Mouse (Mus musculus): ENCODE data around the gene Rtn1. TPM values are rescaled to one million over a fixed set of nuclear protein-coding genes. Genes with fewer than 3 reads are reported as not detected.

The Rtn1 gene
- polyA plus RNA-seq, 1 experiment from 2014 or later = 117 TPM

- H3K27ac ChIP-seq (replicated peaks) = peak overlapping the region; percentile 86
- H3K27me3 ChIP-seq (ENCODE audit: low read depth, poor library complexity, severe bottlenecking) = peaks cover 47% of the 10 kb centered on the region
- H3K36me3 ChIP-seq = no peaks in the 10 kb centered on the region
- DNase-seq (ENCODE audit: low spot score) = peak; percentile 32
- 5% methylated on average over 11 of the region's 11 CpGs for WGBS
- peak overlapping the region; percentile 88 for H3K4me3 ChIP-seq
- no peaks in the 10 kb centered on the region for H3K9me3 ChIP-seq (replicated peaks)
- peaks cover 35% of the 10 kb centered on the region for H3K4me1 ChIP-seq
Observed at GRCm38 (mm10) chr12:72407146-72407545, 1.7 kb downstream of the Rtn1 start.

- H3K36me3 ChIP-seq = no peaks in the 10 kb centered on the region
- H3K9me3 ChIP-seq (replicated peaks) = no peaks in the 10 kb centered on the region
- peaks cover 35% of the 10 kb centered on the region for H3K27me3 ChIP-seq (ENCODE audit: low read depth, poor library complexity, severe bottlenecking)
- 49% methylated on average over 4 of the region's 5 CpGs for WGBS
- no peak overlapping the region for H3K27ac ChIP-seq (replicated peaks)
- H3K4me3 ChIP-seq = no peak overlapping the region
- no peak for DNase-seq (ENCODE audit: low spot score)
- peaks cover 35% of the 10 kb centered on the region for H3K4me1 ChIP-seq
Observed at GRCm38 (mm10) chr12:72405031-72405430, 3.8 kb downstream of the Rtn1 start.

DNA sequence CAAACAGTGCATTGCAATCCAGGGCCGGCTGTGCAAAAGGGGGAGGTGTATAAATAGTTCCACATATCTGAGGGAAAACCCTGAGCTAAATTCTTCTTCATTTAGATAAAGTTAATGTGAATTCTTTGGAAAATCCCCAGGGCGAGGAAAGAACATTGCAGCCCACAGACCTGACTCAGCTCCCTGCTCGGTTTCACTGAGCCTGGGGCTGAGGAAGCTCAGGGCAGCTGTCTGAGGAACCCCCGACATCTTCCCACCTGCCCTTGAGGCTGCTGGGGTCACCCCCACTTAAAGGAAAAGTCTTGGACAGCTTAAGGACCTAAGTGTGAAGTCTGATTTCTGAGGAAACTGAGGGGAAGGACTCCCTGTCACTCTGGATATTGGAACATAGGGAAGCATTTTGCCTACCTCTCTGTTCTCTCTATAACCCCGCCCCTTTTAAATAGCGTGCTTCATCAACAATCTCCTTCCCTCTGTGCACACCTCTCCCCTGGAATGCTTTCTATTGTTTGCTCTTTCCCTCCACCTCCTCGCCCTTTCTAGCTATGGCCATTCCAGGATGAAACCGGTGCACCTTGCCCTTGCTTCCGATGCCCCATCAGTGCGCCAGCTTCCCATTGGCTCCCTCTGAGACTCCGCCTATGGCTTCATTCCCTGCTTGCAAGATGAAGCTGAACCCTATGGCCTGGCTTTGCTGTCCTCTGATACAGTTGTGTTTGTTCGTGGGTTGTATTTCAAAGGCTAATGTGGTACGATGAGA, 15.6 kb downstream of the Rtn1 start:
- no peak for DNase-seq (ENCODE audit: low spot score)
- H3K4me1 ChIP-seq = peaks cover 11% of the 10 kb centered on the region; the same call in 1 of the 2 replicates
- H3K4me3 ChIP-seq = no peak overlapping the region
- no peaks in the 10 kb centered on the region for H3K27me3 ChIP-seq (ENCODE audit: low read depth, poor library complexity, severe bottlenecking)
- H3K9me3 ChIP-seq (replicated peaks) = no peaks in the 10 kb centered on the region
- no peaks in the 10 kb centered on the region for H3K36me3 ChIP-seq
- no peak overlapping the region for H3K27ac ChIP-seq (replicated peaks)
- WGBS = 61% methylated on average over 13 of the region's 13 CpGs

- no peak overlapping the region for H3K27ac ChIP-seq (replicated peaks)
- no peak overlapping the region for H3K4me3 ChIP-seq
- H3K4me1 ChIP-seq = peaks cover 5% of the 10 kb centered on the region; the same call in 1 of the 2 replicates
- no peaks in the 10 kb centered on the region for H3K27me3 ChIP-seq (ENCODE audit: low read depth, poor library complexity, severe bottlenecking)
- 83% methylated on average over 2 of the region's 2 CpGs for WGBS
- H3K9me3 ChIP-seq (replicated peaks) = no peaks in the 10 kb centered on the region
- no peaks in the 10 kb centered on the region for H3K36me3 ChIP-seq
- DNase-seq (ENCODE audit: low spot score) = no peak
Observed at GRCm38 (mm10) chr12:72390346-72390745, 18.5 kb downstream of the Rtn1 start.

DNA sequence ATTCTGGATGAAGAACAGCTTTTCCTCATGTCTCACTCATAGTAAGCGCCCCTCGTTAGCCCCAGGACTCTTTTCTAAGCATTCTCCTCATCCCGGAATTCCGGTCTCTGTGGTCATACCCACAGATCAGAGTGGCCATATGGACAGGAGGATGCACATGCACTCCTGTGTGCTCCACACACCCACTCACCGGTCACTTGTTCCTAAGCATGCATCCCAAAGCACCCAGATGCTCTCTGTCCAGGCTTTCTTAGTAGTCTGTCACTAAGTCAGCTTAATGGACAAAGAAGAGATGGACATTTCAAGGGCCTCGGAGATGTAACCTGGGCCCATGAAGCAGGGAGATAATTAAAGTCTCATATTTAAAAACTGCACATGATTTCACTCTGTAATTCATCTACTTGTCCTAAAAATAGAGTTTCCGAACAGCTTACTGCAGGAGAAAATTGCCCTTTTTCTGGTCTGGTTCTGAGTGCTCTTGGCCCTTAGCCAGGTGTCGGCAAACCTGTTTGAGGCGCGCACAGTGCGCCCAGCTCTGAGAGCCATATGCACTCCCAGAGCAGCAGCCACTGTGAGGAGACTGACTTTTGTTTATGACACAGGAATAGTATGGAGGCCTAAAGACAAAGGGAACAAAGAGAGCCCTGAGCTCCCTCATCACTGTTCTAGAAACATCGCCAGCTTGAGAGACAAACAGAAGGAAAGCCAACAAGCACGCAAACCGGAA, 19.3 kb downstream of the Rtn1 start:
- DNase-seq (ENCODE audit: low spot score) = no peak
- Histone ChIP-seq H3K36me3 (no peaks in the 10 kb centered on the region), H3K4me1 (peaks cover 5% of the 10 kb centered on the region; the same call in 1 of the 2 replicates), H3K27me3 (ENCODE audit: low read depth, poor library complexity, severe bottlenecking) (no peaks in the 10 kb centered on the region), H3K27ac (replicated peaks) (no peak overlapping the region), H3K4me3 (no peak overlapping the region), H3K9me3 (replicated peaks) (no peaks in the 10 kb centered on the region)
- 92% methylated on average over 14 of the region's 14 CpGs for WGBS

DNA sequence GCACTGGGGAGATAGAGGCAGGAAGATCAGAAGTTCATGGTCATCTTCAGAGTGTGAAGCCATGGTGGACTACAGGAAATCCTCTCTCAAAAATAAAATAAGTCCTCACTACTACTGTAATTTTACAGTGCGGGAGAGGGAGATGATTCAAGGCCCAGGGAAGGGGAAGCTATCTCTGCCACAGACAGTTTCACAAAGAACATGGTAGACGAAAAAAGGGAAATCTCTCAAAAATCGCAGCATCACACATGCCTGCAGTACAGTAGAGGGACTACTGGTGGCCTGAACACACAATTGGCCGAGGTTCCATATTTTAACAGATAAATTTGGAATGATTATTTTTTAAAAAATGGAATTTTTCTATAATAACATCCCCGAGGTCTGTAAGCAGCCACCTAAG, 20.0 kb downstream of the Rtn1 start:
- H3K4me1 ChIP-seq = peaks cover 5% of the 10 kb centered on the region; the same call in 1 of the 2 replicates
- no peaks in the 10 kb centered on the region for H3K36me3 ChIP-seq
- no peak for DNase-seq (ENCODE audit: low spot score)
- H3K4me3 ChIP-seq = no peak overlapping the region
- no peaks in the 10 kb centered on the region for H3K9me3 ChIP-seq (replicated peaks)
- H3K27ac ChIP-seq (replicated peaks) = no peak overlapping the region
- H3K27me3 ChIP-seq (ENCODE audit: low read depth, poor library complexity, severe bottlenecking) = no peaks in the 10 kb centered on the region
- WGBS = 87% methylated on average over 5 of the region's 5 CpGs

DNA sequence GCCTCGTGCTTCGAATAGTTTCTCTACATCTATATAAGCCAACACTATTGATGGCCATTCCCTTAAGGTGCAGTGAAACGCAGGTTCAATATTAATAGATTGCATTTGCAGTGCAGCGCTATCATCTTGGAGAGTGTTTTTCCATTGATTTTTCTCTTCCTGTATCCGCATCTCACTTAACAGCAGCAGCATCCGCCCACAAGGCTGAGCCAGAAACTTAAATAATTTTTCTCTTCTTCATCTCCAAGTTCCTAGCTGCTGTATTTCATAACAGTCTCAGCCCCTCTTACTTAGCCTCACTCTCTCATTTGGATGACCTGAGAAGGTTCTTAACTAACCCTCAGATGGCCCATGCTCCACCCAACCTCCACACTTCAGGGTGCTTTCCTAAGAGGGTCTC, 20.7 kb downstream of the Rtn1 start:
- Histone ChIP-seq H3K4me3 (no peak overlapping the region), H3K36me3 (no peaks in the 10 kb centered on the region), H3K27me3 (ENCODE audit: low read depth, poor library complexity, severe bottlenecking) (no peaks in the 10 kb centered on the region), H3K27ac (replicated peaks) (no peak overlapping the region), H3K4me1 (peaks cover under 1% of the 10 kb centered on the region; the same call in 1 of the 2 replicates), H3K9me3 (replicated peaks) (no peaks in the 10 kb centered on the region)
- no peak for DNase-seq (ENCODE audit: low spot score)
- 92% methylated on average over 6 of the region's 6 CpGs for WGBS

DNA sequence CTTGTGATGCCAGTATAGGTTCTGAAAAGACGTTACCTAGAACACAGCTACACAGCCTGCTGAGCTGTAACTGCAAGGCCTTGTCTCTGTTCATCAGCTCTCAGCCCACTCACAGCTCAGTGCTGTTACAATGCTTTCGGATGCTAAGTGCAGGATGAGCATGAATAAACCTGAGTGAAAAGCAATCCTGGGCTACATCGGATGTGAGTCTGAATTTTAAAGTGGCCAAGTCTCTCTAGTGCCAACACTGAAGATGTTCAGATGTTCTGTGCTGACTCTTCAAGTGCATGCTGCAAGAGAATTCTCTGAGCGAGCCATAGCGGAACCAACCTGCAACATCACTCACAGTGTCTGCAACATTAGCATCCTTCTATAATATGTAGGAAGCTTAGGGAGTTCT, 32.5 kb downstream of the Rtn1 start:
- peaks cover 38% of the 10 kb centered on the region for H3K4me1 ChIP-seq
- H3K27me3 ChIP-seq (ENCODE audit: low read depth, poor library complexity, severe bottlenecking) = 0 out of 2 replicates have a peak, but pooled peaks cover 3% of the 10 kb centered on the region
- 0 out of 2 replicates have a peak overlapping the region, but pooled peaks have one; percentile 42 for H3K27ac ChIP-seq (replicated peaks)
- DNase-seq (ENCODE audit: low spot score) = no peak
- no peaks in the 10 kb centered on the region for H3K36me3 ChIP-seq
- 88% methylated on average over 5 of the region's 5 CpGs for WGBS
- no peaks in the 10 kb centered on the region for H3K9me3 ChIP-seq (replicated peaks)
- H3K4me3 ChIP-seq = no peak overlapping the region

- peaks cover 38% of the 10 kb centered on the region for H3K4me1 ChIP-seq
- H3K27me3 ChIP-seq (ENCODE audit: low read depth, poor library complexity, severe bottlenecking) = 0 out of 2 replicates have a peak, but pooled peaks cover 3% of the 10 kb centered on the region
- WGBS = 24% methylated on average over 11 of the region's 11 CpGs
- H3K4me3 ChIP-seq = peak overlapping the region; percentile 38
- peak overlapping the region; percentile 89 for H3K27ac ChIP-seq (replicated peaks)
- no peaks in the 10 kb centered on the region for H3K9me3 ChIP-seq (replicated peaks)
- peak; percentile 71 for DNase-seq (ENCODE audit: low spot score)
- no peaks in the 10 kb centered on the region for H3K36me3 ChIP-seq
Observed at GRCm38 (mm10) chr12:72374823-72375225, 34.0 kb downstream of the Rtn1 start.

DNA sequence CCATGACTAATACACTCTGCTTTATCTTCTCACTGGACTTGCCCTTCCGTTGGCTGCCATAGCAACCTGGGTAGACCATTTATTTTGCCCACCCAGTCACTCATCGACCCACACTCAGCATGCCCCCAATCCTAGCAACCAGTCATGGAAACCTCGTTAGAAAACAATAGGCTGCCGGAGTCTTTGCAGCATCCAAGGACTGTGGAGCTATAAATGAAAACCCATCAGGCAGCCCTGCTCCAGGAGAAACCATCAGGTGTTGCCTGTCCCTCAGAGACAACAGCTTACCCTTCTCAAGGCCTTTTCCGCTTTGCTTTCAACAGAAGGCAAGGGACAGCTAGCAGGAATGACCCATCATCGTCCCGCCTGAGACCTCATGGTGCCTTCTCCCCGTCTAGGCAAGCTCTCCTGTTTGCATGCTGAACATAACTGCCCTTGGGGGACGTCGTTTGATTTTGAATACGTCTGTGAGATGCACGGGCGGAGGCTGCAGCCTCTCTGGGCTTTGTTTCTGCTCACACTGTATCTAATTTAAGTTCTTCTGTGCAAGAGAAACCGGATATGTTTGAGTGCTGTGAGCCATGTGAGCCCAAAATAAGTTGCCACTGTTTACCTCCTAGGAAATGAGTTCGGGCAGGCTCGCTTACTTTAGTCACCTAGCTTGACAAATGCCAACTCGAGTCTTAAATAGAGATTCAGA, 34.8 kb downstream of the Rtn1 start:
- H3K9me3 ChIP-seq (replicated peaks) = no peaks in the 10 kb centered on the region
- peak overlapping the region; percentile 38 for H3K4me3 ChIP-seq
- peak; percentile 73 for DNase-seq (ENCODE audit: low spot score)
- H3K27ac ChIP-seq (replicated peaks) = peak overlapping the region; percentile 89
- 54% methylated on average over 17 of the region's 17 CpGs for WGBS
- H3K4me1 ChIP-seq = peaks cover 38% of the 10 kb centered on the region
- H3K36me3 ChIP-seq = no peaks in the 10 kb centered on the region
- H3K27me3 ChIP-seq (ENCODE audit: low read depth, poor library complexity, severe bottlenecking) = 0 out of 2 replicates have a peak, but pooled peaks cover 3% of the 10 kb centered on the region

GRCm38 (mm10) chr12:72370081-72370480, 38.8 kb downstream of the Rtn1 start:
- no peaks in the 10 kb centered on the region for H3K27me3 ChIP-seq (ENCODE audit: low read depth, poor library complexity, severe bottlenecking)
- H3K4me1 ChIP-seq = peaks cover 46% of the 10 kb centered on the region
- no peaks in the 10 kb centered on the region for H3K9me3 ChIP-seq (replicated peaks)
- WGBS = 85% methylated on average over 5 of the region's 5 CpGs
- DNase-seq (ENCODE audit: low spot score) = no peak
- no peak overlapping the region for H3K4me3 ChIP-seq
- H3K36me3 ChIP-seq = no peaks in the 10 kb centered on the region
- no peak overlapping the region for H3K27ac ChIP-seq (replicated peaks)

DNA sequence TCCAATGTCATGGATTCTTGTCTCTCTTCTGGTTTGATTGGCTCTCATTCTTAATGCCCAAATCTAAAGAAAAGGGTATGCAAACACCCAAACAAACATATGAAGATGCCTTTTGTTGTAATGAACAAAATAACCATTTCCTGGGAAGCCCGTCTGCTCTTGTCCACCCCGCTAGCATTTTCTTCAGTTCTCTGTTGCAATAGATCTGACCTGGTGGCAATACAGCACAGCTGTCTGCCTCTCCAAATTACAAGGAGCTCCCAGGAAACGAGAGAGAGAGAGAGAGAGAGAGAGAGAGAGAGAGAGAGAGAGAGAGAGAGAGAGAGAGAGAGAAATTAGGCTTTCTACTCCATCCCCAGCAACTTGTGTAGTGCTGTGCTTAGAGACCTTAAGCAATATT, 42.1 kb downstream of the Rtn1 start:
- WGBS = 52% methylated on average over 3 of the region's 3 CpGs
- H3K27ac ChIP-seq (replicated peaks) = peak overlapping the region; percentile 69
- H3K36me3 ChIP-seq = no peaks in the 10 kb centered on the region

More for the DNA sequence above, 42.1 kb downstream of the Rtn1 start:
- no peak overlapping the region for H3K4me3 ChIP-seq
- no peaks in the 10 kb centered on the region for H3K9me3 ChIP-seq (replicated peaks)
- no peak for DNase-seq (ENCODE audit: low spot score)
- H3K4me1 ChIP-seq = peaks cover 31% of the 10 kb centered on the region
- H3K27me3 ChIP-seq (ENCODE audit: low read depth, poor library complexity, severe bottlenecking) = no peaks in the 10 kb centered on the region

All from midbrain, embryonic 10.5 days (tissue).